Mouse (Mus musculus) lung, postnatal 0 days (tissue): ENCODE results near the gene Gatad2b. TPM values are rescaled to one million over a fixed set of nuclear protein-coding genes. Genes with fewer than 3 reads are reported as not detected.
A peak's percentile ranks its signal among the peaks of the same experiment; 100 is the strongest.

Experiments
- ATAC-seq: fragments of 200-750 bp; cut with Nextera tagmentation; 2 replicates; pipeline ENCODE4 v1.8.0; 2017; ENCODE audit warnings: moderate library complexity
- DNase-seq: peaks from one replicate; pipeline ENCODE4 v3.0.0-alpha.2; 2016; ENCODE audit warnings: low spot score
- H3K27ac ChIP-seq: fragments of 300-500 bp; sonication (generic); 2 replicates; pipeline ENCODE4 v1.5.1; 2014; ENCODE audit warnings: antibody characterized with exemption, mild to moderate bottlenecking, low read length, mixed read lengths
- H3K27me3 ChIP-seq: fragments of 300-500 bp; sonication (generic); replicated peaks from 2 replicates; pipeline ENCODE4 v1.6.1; 2014; ENCODE audit warnings: low read length, mixed read lengths; ENCODE audit not compliant: insufficient read depth
- H3K36me3 ChIP-seq: fragments of 300-500 bp; sonication (generic); 2 replicates; pipeline ENCODE4 v1.6.1; 2014; ENCODE audit warnings: low read length, mixed read lengths; ENCODE audit not compliant: insufficient read depth
- H3K4me1 ChIP-seq: fragments of 300-500 bp; sonication (generic); 2 replicates; pipeline ENCODE4 v1.6.1; 2014; ENCODE audit warnings: antibody characterized with exemption, low read depth, low read length, mixed read lengths; ENCODE audit not compliant: insufficient read depth
- H3K4me2 ChIP-seq: fragments of 300-500 bp; sonication (generic); replicated peaks from 2 replicates; pipeline ENCODE4 v1.6.1; 2014; ENCODE audit warnings: low read depth, mild to moderate bottlenecking, low read length, moderate library complexity, mixed read lengths
- H3K4me3 ChIP-seq: fragments of 300-500 bp; sonication (generic); 2 replicates; pipeline ENCODE4 v1.5.1; 2014; ENCODE audit warnings: low read depth, low read length
- H3K9ac ChIP-seq: fragments of 300-500 bp; sonication (generic); replicated peaks from 2 replicates; pipeline ENCODE4 v1.6.1; 2014; ENCODE audit warnings: low read depth, mild to moderate bottlenecking
- H3K9me3 ChIP-seq: fragments of 300-500 bp; sonication (generic); 2 replicates; pipeline ENCODE4 v1.6.1; 2016; ENCODE audit warnings: low read length, mixed read lengths
- CTCF ChIP-seq: IDR thresholded peaks from 2 replicates; pipeline ENCODE4 v1.5.1; 2016; ENCODE audit warnings: antibody characterized with exemption, mild to moderate bottlenecking
- EP300 ChIP-seq: IDR thresholded peaks from 2 replicates; pipeline ENCODE4 v1.6.1; 2016; ENCODE audit warnings: antibody characterized with exemption, mild to moderate bottlenecking, control low read depth
- WGBS: fragments of 180-500 bp; shearing (Covaris S2); extraction: QIAGEN DNeasy Blood & Tissue Kit; methylation state at CpG from one replicate; pipeline ENCODE4 v1.1.7; 2014; 5-methylcytosine and 5-hydroxymethylcytosine counted together
- polyA plus RNA-seq: library from polyadenylated mRNA; unstranded; fragments of >200 nt; fragmentation: Nextera tagmentation; extraction: Ambion mirVana; gene quantifications from 2 replicates; pipeline ENCODE4 v1.2.1, GENCODE M21; 2015

The Gatad2b gene
- polyA plus RNA-seq, 1 experiment from 2014 or later = 9.2 TPM

GRCm38 (mm10) chr3:90273855-90274254 lies 19.1 kb upstream of the Gatad2b start:
- H3K27me3 ChIP-seq = no peaks in the 10 kb centered on the region
- 93% methylated on average over 22 of the region's 22 CpGs for WGBS
- TF ChIP-seq EP300 (no peak), CTCF (no peak)
- no peak overlapping the region for H3K4me3 ChIP-seq
- H3K36me3 ChIP-seq = peaks cover 4% of the 10 kb centered on the region
- no peak overlapping the region for H3K4me2 ChIP-seq
- ATAC-seq = no peak
- H3K4me1 ChIP-seq = no peaks in the 10 kb centered on the region
- H3K27ac ChIP-seq = no peak overlapping the region
- H3K9ac ChIP-seq = no peak overlapping the region
- no peak for DNase-seq
- no peaks in the 10 kb centered on the region for H3K9me3 ChIP-seq

GRCm38 (mm10) chr3:90275286-90275685 lies 17.7 kb upstream of the Gatad2b start:
- TF ChIP-seq EP300 = no peak
- TF ChIP-seq CTCF = no peak
- WGBS = 85% methylated on average over 11 of the region's 11 CpGs

GRCm38 (mm10) chr3:90276858-90277257 lies 16.1 kb upstream of the Gatad2b start:
- no peaks in the 10 kb centered on the region for H3K9me3 ChIP-seq
- H3K27ac ChIP-seq = no peak overlapping the region
- peaks cover 4% of the 10 kb centered on the region for H3K36me3 ChIP-seq
- TF ChIP-seq CTCF (no peak), EP300 (no peak)
- H3K4me2 ChIP-seq = no peak overlapping the region
- no peaks in the 10 kb centered on the region; the same call in 1 of the 2 replicates for H3K4me1 ChIP-seq
- H3K9ac ChIP-seq = no peak overlapping the region
- ATAC-seq (no peak), DNase-seq (no peak)
- H3K4me3 ChIP-seq = no peak overlapping the region
- 61% methylated on average over 16 of the region's 16 CpGs for WGBS
- H3K27me3 ChIP-seq = no peaks in the 10 kb centered on the region

More at GRCm38 (mm10) chr3:90275286-90275685, 17.7 kb upstream of the Gatad2b start:
- Histone ChIP-seq H3K36me3 (peaks cover 4% of the 10 kb centered on the region), H3K4me2 (no peak overlapping the region), H3K4me1 (no peaks in the 10 kb centered on the region; the same call in 1 of the 2 replicates), H3K9ac (no peak overlapping the region), H3K27me3 (no peaks in the 10 kb centered on the region), H3K9me3 (no peaks in the 10 kb centered on the region), H3K4me3 (no peak overlapping the region), H3K27ac (no peak overlapping the region)
- ATAC-seq = no peak
- no peak for DNase-seq

GRCm38 (mm10) chr3:90277793-90278192 lies 15.2 kb upstream of the Gatad2b start:
- no peaks in the 10 kb centered on the region for H3K9me3 ChIP-seq
- peaks cover 4% of the 10 kb centered on the region for H3K36me3 ChIP-seq
- H3K4me2 ChIP-seq = no peak overlapping the region
- WGBS = 93% methylated on average over 9 of the region's 9 CpGs
- no peak overlapping the region for H3K4me3 ChIP-seq
- H3K9ac ChIP-seq = no peak overlapping the region
- H3K27me3 ChIP-seq = no peaks in the 10 kb centered on the region
- no peak overlapping the region for H3K27ac ChIP-seq
- no peaks in the 10 kb centered on the region; the same call in 1 of the 2 replicates for H3K4me1 ChIP-seq
- TF ChIP-seq CTCF (no peak), EP300 (no peak)
- ATAC-seq (no peak), DNase-seq (no peak)

- Histone ChIP-seq H3K4me1 (no peaks in the 10 kb centered on the region; the same call in 1 of the 2 replicates), H3K27me3 (no peaks in the 10 kb centered on the region), H3K36me3 (peaks cover 4% of the 10 kb centered on the region), H3K9me3 (no peaks in the 10 kb centered on the region), H3K27ac (no peak overlapping the region), H3K4me3 (no peak overlapping the region), H3K9ac (no peak overlapping the region), H3K4me2 (no peak overlapping the region)
- no peak for ATAC-seq
- no peak for DNase-seq
- whole genome bisulfite sequencing = 95% methylated on average over 10 of the region's 10 CpGs
- TF ChIP-seq CTCF = no peak
- TF ChIP-seq EP300 = no peak
Observed at GRCm38 (mm10) chr3:90278211-90278610, 14.8 kb upstream of the Gatad2b start.

GRCm38 (mm10) chr3:90279216-90279615 lies 13.8 kb upstream of the Gatad2b start:
- WGBS = 91% methylated on average over 9 of the region's 9 CpGs
- H3K4me3 ChIP-seq = no peak overlapping the region
- peaks cover 2% of the 10 kb centered on the region; the same call in 1 of the 2 replicates for H3K36me3 ChIP-seq
- H3K27me3 ChIP-seq = no peaks in the 10 kb centered on the region
- H3K9ac ChIP-seq = no peak overlapping the region
- no peak for DNase-seq
- H3K9me3 ChIP-seq = no peaks in the 10 kb centered on the region
- H3K4me2 ChIP-seq = no peak overlapping the region
- no peak for ATAC-seq
- no peak overlapping the region for H3K27ac ChIP-seq
- H3K4me1 ChIP-seq = no peaks in the 10 kb centered on the region; the same call in 1 of the 2 replicates
- TF ChIP-seq EP300 = no peak
- TF ChIP-seq CTCF = no peak

- Histone ChIP-seq H3K27me3 (no peaks in the 10 kb centered on the region), H3K4me2 (no peak overlapping the region), H3K9me3 (no peaks in the 10 kb centered on the region), H3K36me3 (no peaks in the 10 kb centered on the region), H3K27ac (peak overlapping the region; percentile 51; the same call in 1 of the 2 replicates), H3K9ac (no peak overlapping the region), H3K4me1 (no peaks in the 10 kb centered on the region; the same call in 1 of the 2 replicates), H3K4me3 (no peak overlapping the region)
- DNase-seq = peak; percentile 55
- peak; percentile 98 for TF ChIP-seq EP300
- no peak for TF ChIP-seq CTCF
- ATAC-seq = peak; percentile 91
- 59% methylated on average over 7 of the region's 7 CpGs for WGBS
Observed at GRCm38 (mm10) chr3:90279743-90280142, 13.2 kb upstream of the Gatad2b start.
